Mouse (Mus musculus) bone marrow macrophage, adult 2 months (primary cell): Measurements from ENCODE around the gene Tstd1.

Source experiments
- CTCF ChIP-seq: IDR thresholded peaks from 2 replicates; pipeline ENCODE4 v1.5.1; 2012; ENCODE audit warnings: low read depth, mild to moderate bottlenecking, low read length, moderate library complexity
- POLR2A ChIP-seq: IDR thresholded peaks from 2 replicates; pipeline ENCODE4 v1.6.1; 2012; ENCODE audit warnings: mild to moderate bottlenecking, low read depth, low read length, borderline replicate concordance

DNA sequence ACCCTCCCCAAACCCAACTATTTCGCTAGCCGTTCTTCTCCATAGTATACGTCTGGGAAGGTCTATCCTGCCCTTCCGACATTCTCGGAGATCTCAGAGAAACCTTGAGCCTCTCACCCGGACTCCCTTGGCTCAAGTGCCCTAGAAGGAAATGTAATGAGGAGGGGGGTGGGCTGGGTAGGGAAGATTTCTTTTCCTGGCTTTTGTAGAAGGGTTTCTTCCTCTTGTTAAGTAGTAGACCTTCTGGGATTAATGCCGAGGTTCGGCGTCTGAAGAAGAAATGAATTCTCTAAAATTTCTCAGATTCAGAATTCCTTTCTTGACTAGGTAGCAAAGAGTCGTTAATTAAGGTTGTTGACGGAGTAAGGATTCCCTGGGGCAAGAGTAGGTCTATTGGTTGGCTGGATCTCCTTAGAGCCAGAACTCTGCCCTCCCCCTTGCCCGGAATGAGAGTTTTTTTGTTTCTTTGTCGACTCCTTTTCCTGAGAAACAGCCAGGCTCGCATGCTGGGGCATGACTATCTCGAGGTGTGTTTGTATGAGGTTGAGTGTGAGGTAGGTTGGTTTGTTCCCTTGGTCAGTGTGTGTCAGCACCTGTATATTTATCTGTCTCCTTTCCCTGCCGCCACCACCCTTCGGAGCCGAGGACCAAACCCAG is 19.5 kb downstream of the Tstd1 start:
- TF ChIP-seq POLR2A (no peak), CTCF (no peak)
